Mouse (Mus musculus): ENCODE measurements around the gene Slc8a1. TPM values are rescaled to one million over a fixed set of nuclear protein-coding genes. Genes with fewer than 3 reads are reported as not detected.

Slc8a1 gene
- polyA plus RNA-seq, 1 experiment from 2014 or later = 148 TPM

- Histone ChIP-seq H3K27ac (ENCODE audit: low read depth, low read length) (no peak overlapping the region), H3K27me3 (ENCODE audit: control insufficient read depth, insufficient read depth, low read length) (no peaks in the 10 kb centered on the region), H3K4me2 (no peak overlapping the region), H3K4me3 (ENCODE audit: low read depth, low read length) (no peak overlapping the region), H3K9me3 (replicated peaks; ENCODE audit: control insufficient read depth, low read length) (no peaks in the 10 kb centered on the region), H3K36me3 (ENCODE audit: control insufficient read depth, insufficient read depth, low read length) (no peaks in the 10 kb centered on the region; the same call in 1 of the 2 replicates), H3K9ac (ENCODE audit: low read depth, low read length) (no peak overlapping the region), H3K4me1 (ENCODE audit: control insufficient read depth, insufficient read depth, low read length) (peaks cover 22% of the 10 kb centered on the region)
- no peak for ATAC-seq (replicated peaks; ENCODE audit: insufficient number of reproducible peaks, low FRiP score, low TSS enrichment)
- WGBS (ENCODE audit: insufficient replicate concordance) = 76% methylated on average over 5 of the region's 5 CpGs
Measured at GRCm38 (mm10) chr17:81618461-81618860, 119.7 kb downstream of the Slc8a1 start.

- Histone ChIP-seq H3K27ac (ENCODE audit: low read depth, low read length) (no peak overlapping the region), H3K9ac (ENCODE audit: low read depth, low read length) (no peak overlapping the region), H3K36me3 (ENCODE audit: control insufficient read depth, insufficient read depth, low read length) (no peaks in the 10 kb centered on the region; the same call in 1 of the 2 replicates), H3K4me2 (no peak overlapping the region), H3K4me1 (ENCODE audit: control insufficient read depth, insufficient read depth, low read length) (peaks cover 10% of the 10 kb centered on the region), H3K4me3 (ENCODE audit: low read depth, low read length) (no peak overlapping the region), H3K9me3 (replicated peaks; ENCODE audit: control insufficient read depth, low read length) (no peaks in the 10 kb centered on the region), H3K27me3 (ENCODE audit: control insufficient read depth, insufficient read depth, low read length) (no peaks in the 10 kb centered on the region)
- ATAC-seq (replicated peaks; ENCODE audit: insufficient number of reproducible peaks, low FRiP score, low TSS enrichment) = no peak
- WGBS (ENCODE audit: insufficient replicate concordance) = 79% methylated on average over 4 of the region's 4 CpGs
Measured at GRCm38 (mm10) chr17:81616326-81616725, 121.9 kb downstream of the Slc8a1 start.

- no peaks in the 10 kb centered on the region for H3K9me3 ChIP-seq (replicated peaks; ENCODE audit: control insufficient read depth, low read length)
- H3K27me3 ChIP-seq (ENCODE audit: control insufficient read depth, insufficient read depth, low read length) = no peaks in the 10 kb centered on the region
- H3K4me1 ChIP-seq (ENCODE audit: control insufficient read depth, insufficient read depth, low read length) = peaks cover 7% of the 10 kb centered on the region
- no peak overlapping the region for H3K9ac ChIP-seq (ENCODE audit: low read depth, low read length)
- no peaks in the 10 kb centered on the region; the same call in 1 of the 2 replicates for H3K36me3 ChIP-seq (ENCODE audit: control insufficient read depth, insufficient read depth, low read length)
- H3K27ac ChIP-seq (ENCODE audit: low read depth, low read length) = no peak overlapping the region
- WGBS (ENCODE audit: insufficient replicate concordance) = 82% methylated on average over 8 of the region's 8 CpGs
- ATAC-seq (replicated peaks; ENCODE audit: insufficient number of reproducible peaks, low FRiP score, low TSS enrichment) = no peak
- H3K4me2 ChIP-seq = no peak overlapping the region
- H3K4me3 ChIP-seq (ENCODE audit: low read depth, low read length) = no peak overlapping the region
Measured at GRCm38 (mm10) chr17:81615391-81615790, 122.8 kb downstream of the Slc8a1 start.

GRCm38 (mm10) chr17:81607515-81607914 is 130.7 kb downstream of the Slc8a1 start:
- 83% methylated on average over 3 of the region's 3 CpGs for WGBS (ENCODE audit: insufficient replicate concordance)
- Histone ChIP-seq H3K27ac (ENCODE audit: low read depth, low read length) (no peak overlapping the region), H3K36me3 (ENCODE audit: control insufficient read depth, insufficient read depth, low read length) (no peaks in the 10 kb centered on the region), H3K9ac (ENCODE audit: low read depth, low read length) (no peak overlapping the region), H3K4me2 (no peak overlapping the region), H3K4me3 (ENCODE audit: low read depth, low read length) (no peak overlapping the region), H3K9me3 (replicated peaks; ENCODE audit: control insufficient read depth, low read length) (no peaks in the 10 kb centered on the region), H3K27me3 (ENCODE audit: control insufficient read depth, insufficient read depth, low read length) (no peaks in the 10 kb centered on the region), H3K4me1 (ENCODE audit: control insufficient read depth, insufficient read depth, low read length) (peaks cover 10% of the 10 kb centered on the region)
- no peak for ATAC-seq (replicated peaks; ENCODE audit: insufficient number of reproducible peaks, low FRiP score, low TSS enrichment)

- H3K9ac ChIP-seq (ENCODE audit: low read depth, low read length) = no peak overlapping the region
- H3K4me1 ChIP-seq (ENCODE audit: control insufficient read depth, insufficient read depth, low read length) = peaks cover 10% of the 10 kb centered on the region
- no peak overlapping the region for H3K27ac ChIP-seq (ENCODE audit: low read depth, low read length)
- ATAC-seq (replicated peaks; ENCODE audit: insufficient number of reproducible peaks, low FRiP score, low TSS enrichment) = no peak
- H3K4me2 ChIP-seq = no peak overlapping the region
- WGBS (ENCODE audit: insufficient replicate concordance) = 55% methylated on average over 2 of the region's 2 CpGs
- no peaks in the 10 kb centered on the region for H3K27me3 ChIP-seq (ENCODE audit: control insufficient read depth, insufficient read depth, low read length)
- H3K4me3 ChIP-seq (ENCODE audit: low read depth, low read length) = no peak overlapping the region
- H3K36me3 ChIP-seq (ENCODE audit: control insufficient read depth, insufficient read depth, low read length) = no peaks in the 10 kb centered on the region
- no peaks in the 10 kb centered on the region for H3K9me3 ChIP-seq (replicated peaks; ENCODE audit: control insufficient read depth, low read length)
Measured at GRCm38 (mm10) chr17:81606084-81606483, 132.1 kb downstream of the Slc8a1 start.

GRCm38 (mm10) chr17:81605219-81605660 is 132.9 kb downstream of the Slc8a1 start:
- Histone ChIP-seq H3K27ac (ENCODE audit: low read depth, low read length) (no peak overlapping the region), H3K27me3 (ENCODE audit: control insufficient read depth, insufficient read depth, low read length) (no peaks in the 10 kb centered on the region)
- no peak for ATAC-seq (replicated peaks; ENCODE audit: insufficient number of reproducible peaks, low FRiP score, low TSS enrichment)

GRCm38 (mm10) chr17:81599072-81599471 is 139.1 kb downstream of the Slc8a1 start:
- 69% methylated on average over 2 of the region's 2 CpGs for WGBS (ENCODE audit: insufficient replicate concordance)
- no peaks in the 10 kb centered on the region for H3K36me3 ChIP-seq (ENCODE audit: control insufficient read depth, insufficient read depth, low read length)
- no peak overlapping the region for H3K9ac ChIP-seq (ENCODE audit: low read depth, low read length)
- H3K4me1 ChIP-seq (ENCODE audit: control insufficient read depth, insufficient read depth, low read length) = no peaks in the 10 kb centered on the region
- H3K9me3 ChIP-seq (replicated peaks; ENCODE audit: control insufficient read depth, low read length) = no peaks in the 10 kb centered on the region
- no peak overlapping the region for H3K27ac ChIP-seq (ENCODE audit: low read depth, low read length)
- no peaks in the 10 kb centered on the region for H3K27me3 ChIP-seq (ENCODE audit: control insufficient read depth, insufficient read depth, low read length)
- no peak overlapping the region for H3K4me3 ChIP-seq (ENCODE audit: low read depth, low read length)
- H3K4me2 ChIP-seq = no peak overlapping the region
- ATAC-seq (replicated peaks; ENCODE audit: insufficient number of reproducible peaks, low FRiP score, low TSS enrichment) = no peak

More at GRCm38 (mm10) chr17:81605219-81605660, 132.9 kb downstream of the Slc8a1 start:
- Histone ChIP-seq H3K9me3 (replicated peaks; ENCODE audit: control insufficient read depth, low read length) (no peaks in the 10 kb centered on the region), H3K36me3 (ENCODE audit: control insufficient read depth, insufficient read depth, low read length) (no peaks in the 10 kb centered on the region), H3K4me2 (no peak overlapping the region), H3K4me1 (ENCODE audit: control insufficient read depth, insufficient read depth, low read length) (peaks cover 10% of the 10 kb centered on the region), H3K4me3 (ENCODE audit: low read depth, low read length) (no peak overlapping the region), H3K9ac (ENCODE audit: low read depth, low read length) (no peak overlapping the region)
- 47% methylated on average over 4 of the region's 4 CpGs for WGBS (ENCODE audit: insufficient replicate concordance)

- no peaks in the 10 kb centered on the region for H3K27me3 ChIP-seq (ENCODE audit: control insufficient read depth, insufficient read depth, low read length)
- H3K4me3 ChIP-seq (ENCODE audit: low read depth, low read length) = no peak overlapping the region
- no peak overlapping the region for H3K9ac ChIP-seq (ENCODE audit: low read depth, low read length)
- WGBS (ENCODE audit: insufficient replicate concordance) = 70% methylated on average over 7 of the region's 7 CpGs
- H3K9me3 ChIP-seq (replicated peaks; ENCODE audit: control insufficient read depth, low read length) = no peaks in the 10 kb centered on the region
- peaks cover 7% of the 10 kb centered on the region for H3K4me1 ChIP-seq (ENCODE audit: control insufficient read depth, insufficient read depth, low read length)
- no peak for ATAC-seq (replicated peaks; ENCODE audit: insufficient number of reproducible peaks, low FRiP score, low TSS enrichment)
- H3K27ac ChIP-seq (ENCODE audit: low read depth, low read length) = no peak overlapping the region; the same call in 1 of the 2 replicates
- H3K36me3 ChIP-seq (ENCODE audit: control insufficient read depth, insufficient read depth, low read length) = no peaks in the 10 kb centered on the region
- H3K4me2 ChIP-seq = no peak overlapping the region
Measured at GRCm38 (mm10) chr17:81589791-81590190, 148.4 kb downstream of the Slc8a1 start.

GRCm38 (mm10) chr17:81586759-81587158 is 151.4 kb downstream of the Slc8a1 start:
- 82% methylated on average over 5 of the region's 5 CpGs for WGBS (ENCODE audit: insufficient replicate concordance)
- no peak overlapping the region for H3K9ac ChIP-seq (ENCODE audit: low read depth, low read length)
- H3K27ac ChIP-seq (ENCODE audit: low read depth, low read length) = no peak overlapping the region
- H3K36me3 ChIP-seq (ENCODE audit: control insufficient read depth, insufficient read depth, low read length) = no peaks in the 10 kb centered on the region
- H3K9me3 ChIP-seq (replicated peaks; ENCODE audit: control insufficient read depth, low read length) = no peaks in the 10 kb centered on the region
- no peak overlapping the region for H3K4me3 ChIP-seq (ENCODE audit: low read depth, low read length)
- H3K27me3 ChIP-seq (ENCODE audit: control insufficient read depth, insufficient read depth, low read length) = no peaks in the 10 kb centered on the region
- peaks cover 7% of the 10 kb centered on the region for H3K4me1 ChIP-seq (ENCODE audit: control insufficient read depth, insufficient read depth, low read length)
- ATAC-seq (replicated peaks; ENCODE audit: insufficient number of reproducible peaks, low FRiP score, low TSS enrichment) = no peak
- H3K4me2 ChIP-seq = no peak overlapping the region

Measured in heart, embryonic 11.5 days (tissue).